Mouse (Mus musculus) duodenum, adult 2 months (tissue): Measurements from ENCODE around the gene 2210016F16Rik. TPM values are rescaled to one million over a fixed set of nuclear protein-coding genes. Genes with fewer than 3 reads are reported as not detected.

Source experiments
- polyA plus RNA-seq: library from polyadenylated mRNA; depleted of rRNA; stranded (reverse); fragments of >200 nt; gene quantifications from 2 replicates; pipeline ENCODE4 v1.2.3, GENCODE M21; 2012; ENCODE audit warnings: low replicate concordance; rRNA removed

2210016F16Rik gene
- 52.3 and 222 TPM in 2 replicates for polyA plus RNA-seq

DNA sequence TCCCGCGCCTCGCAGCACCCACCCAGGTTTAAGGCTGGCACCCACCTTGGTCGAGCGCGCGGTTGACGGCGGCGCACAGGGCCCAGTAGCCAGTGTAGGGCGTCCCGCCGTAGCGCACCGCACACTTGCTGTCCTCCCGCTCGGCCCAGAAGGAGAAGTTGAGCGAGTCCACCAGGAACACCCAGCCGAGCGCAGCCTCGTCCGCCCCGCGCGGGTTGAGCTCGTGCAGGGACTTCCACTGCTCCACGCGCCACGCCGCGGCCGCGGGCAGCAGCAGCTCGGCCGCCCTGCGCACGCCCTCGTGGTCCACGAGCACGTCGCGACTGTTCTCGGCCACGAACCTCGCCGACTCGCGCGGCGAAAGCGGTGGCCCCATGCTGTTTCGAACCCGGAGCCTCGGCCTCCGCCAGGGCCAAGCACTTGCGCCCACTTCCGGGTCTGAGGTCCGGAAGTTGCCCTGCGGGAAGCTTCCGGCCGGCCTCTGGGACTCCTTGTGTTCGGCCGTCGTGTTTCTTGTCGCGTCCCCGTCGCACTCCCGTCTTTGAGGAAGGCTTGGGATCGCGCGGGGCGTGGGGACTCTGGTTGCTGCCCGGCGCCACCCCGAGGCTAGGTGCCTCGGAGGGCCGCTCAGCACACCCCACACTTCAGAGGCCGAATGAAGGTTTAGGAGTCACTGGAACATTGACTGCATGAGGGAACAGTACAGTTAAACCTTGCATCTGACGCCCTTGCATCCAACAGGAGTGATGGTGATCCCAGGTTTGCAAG, at the start of gene 2210016F16Rik:
Gene 2210016F16Rik (minus strand): TSS at position 447 of the 768 bp plus-strand sequence.

DNA sequence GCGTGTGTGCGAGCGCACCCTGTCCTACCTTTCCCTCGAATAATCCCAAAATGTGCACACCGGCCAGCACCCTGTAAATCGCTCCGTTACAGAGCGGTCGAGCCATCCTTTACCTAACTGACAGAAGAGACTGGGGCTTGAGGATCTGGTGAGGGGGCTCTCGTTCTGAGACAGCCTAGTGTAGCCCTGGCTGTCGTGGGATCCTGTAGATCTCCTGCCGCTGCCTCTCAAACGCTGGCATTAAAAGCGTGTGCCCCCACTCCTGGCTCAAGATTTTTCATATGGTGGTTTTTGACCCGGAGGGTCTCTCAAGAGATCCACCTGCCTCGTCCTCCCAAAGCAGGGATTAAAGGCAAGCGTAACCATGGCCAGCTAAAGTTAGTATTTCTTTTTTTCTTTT, 18.2 kb upstream of the 2210016F16Rik start, which contains the start of gene Hnrnpk:
Gene Hnrnpk (minus strand): TSS at position 101 of the 400 bp plus-strand sequence.

DNA sequence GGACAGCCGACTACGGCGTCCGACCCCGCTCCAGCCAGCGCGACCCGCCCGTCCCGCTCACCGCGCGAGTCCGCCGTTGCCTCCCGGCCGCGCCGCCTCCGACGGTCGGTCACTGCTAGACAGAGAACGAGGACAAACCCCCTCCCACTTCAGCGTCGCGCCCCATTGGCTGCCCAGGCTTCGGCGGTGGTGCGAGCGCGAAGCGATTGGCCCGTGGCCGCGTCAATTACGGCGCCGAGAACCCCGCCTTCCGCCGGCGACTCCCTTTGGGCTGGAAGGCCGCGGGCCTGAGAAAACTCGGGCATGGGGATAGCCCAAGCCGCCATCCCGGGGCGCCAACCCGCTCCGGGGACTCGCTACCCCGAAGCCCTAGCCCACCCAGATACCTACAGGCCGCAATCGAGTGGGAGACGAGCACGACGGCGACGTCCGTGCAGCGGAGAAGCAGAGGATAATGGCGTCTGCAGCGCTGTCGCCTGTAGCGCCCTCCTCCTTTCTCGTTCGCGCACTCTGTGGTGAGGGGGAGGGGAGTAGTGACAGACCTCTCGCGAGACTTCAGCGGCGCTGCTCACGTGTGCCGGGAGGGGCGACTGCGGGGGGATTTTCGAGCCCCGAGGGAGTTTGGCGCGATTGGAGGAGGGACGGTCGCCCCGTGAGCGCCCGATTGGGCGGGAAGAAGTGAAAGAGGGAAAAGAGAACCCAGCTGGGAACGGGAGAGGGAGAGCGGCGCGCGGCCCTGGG, 17.1 kb upstream of the 2210016F16Rik start, which contains the start of gene Rmi1:
Gene Rmi1 (plus strand): TSS at position 246 of the 741 bp plus-strand sequence.

DNA sequence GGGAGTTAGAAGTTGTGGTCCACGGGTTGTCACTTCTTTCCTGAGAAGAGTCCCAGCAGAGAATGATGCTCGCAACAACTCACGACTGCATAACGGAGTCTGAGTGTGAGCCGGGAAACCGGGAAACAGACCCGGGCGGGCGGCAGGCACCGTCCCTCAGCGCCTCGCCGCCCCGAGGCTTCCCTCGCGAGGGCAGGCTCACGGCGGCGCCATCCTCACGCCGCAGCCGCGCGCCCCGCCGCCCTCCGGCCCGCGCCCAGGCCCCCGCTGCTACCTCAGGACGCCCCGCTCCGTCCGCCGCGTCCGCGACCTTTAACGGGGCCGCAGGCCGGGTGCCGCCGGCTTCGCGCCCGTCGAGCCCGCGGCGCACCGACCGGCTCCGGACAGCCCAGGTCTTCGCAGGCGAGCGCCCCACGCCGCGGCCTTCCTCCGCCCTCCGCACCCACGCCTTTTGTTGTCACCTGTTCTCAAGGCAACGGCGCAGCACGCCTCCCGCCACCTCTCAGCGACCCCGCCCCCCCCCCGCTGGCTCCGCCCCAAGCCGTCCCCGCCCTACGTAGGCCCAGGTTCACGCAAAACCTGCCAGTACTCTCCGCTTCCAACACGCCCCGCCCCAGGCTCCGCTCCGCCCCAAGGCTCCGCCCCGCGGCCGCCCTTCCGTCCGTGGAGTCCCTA, 26.3 kb downstream of the 2210016F16Rik start, which contains the start of gene Kif27:
Gene Kif27 (minus strand): TSS at position 494 of the 675 bp plus-strand sequence.

Other genes starting within 250 kb of the 2210016F16Rik start
- 11.0 and 16.3 TPM in 2 replicates for gene Idnk, start 227.6 kb downstream of the 2210016F16Rik start, polyA plus RNA-seq
- gene Ubqln1, start 169.6 kb downstream of the 2210016F16Rik start, polyA plus RNA-seq, result 98.3 and 106 TPM in 2 replicates
- 1.4 and 1.6 TPM in 2 replicates for gene Gkap1, start 109.5 kb downstream of the 2210016F16Rik start, polyA plus RNA-seq
- gene Kif27, start 26.1 kb downstream of the 2210016F16Rik start, polyA plus RNA-seq, result 0.24 TPM in 1 of 2 replicates, not detected in the other
- gene Rmi1, start 17.0 kb upstream of the 2210016F16Rik start, polyA plus RNA-seq, result 0.87 and 3.5 TPM in 2 replicates
- 86.5 and 122 TPM in 2 replicates for gene Hnrnpk, start 18.1 kb upstream of the 2210016F16Rik start, polyA plus RNA-seq
- 2.5 and 3.4 TPM in 2 replicates for gene Slc28a3, start 225.7 kb upstream of the 2210016F16Rik start, polyA plus RNA-seq